Mouse (Mus musculus) small intestine, adult 2 months (tissue): ENCODE data around the gene Orai2. TPM values are rescaled to one million over a fixed set of nuclear protein-coding genes. Genes with fewer than 3 reads are reported as not detected.
"Not testable (repeated sequence)": the region's sequence is repeated elsewhere in the genome, so short reads cannot be mapped to it uniquely, and the experiment has no call there.

Experiments used
- H3K27ac ChIP-seq: fragments of 200-500 bp; 2 replicates; pipeline ENCODE4 v1.5.1; 2012; ENCODE audit warnings: low read depth, low read length, control low read depth, inconsistent platforms; ENCODE audit not compliant: insufficient read depth
- H3K27me3 ChIP-seq: fragments of 200-500 bp; 2 replicates; pipeline ENCODE4 v1.6.1; 2012; ENCODE audit warnings: mild to moderate bottlenecking, moderate library complexity, low read length, inconsistent platforms; ENCODE audit not compliant: control insufficient read depth, insufficient read depth
- H3K36me3 ChIP-seq: fragments of 200-500 bp; 2 replicates; pipeline ENCODE4 v1.6.1; 2012; ENCODE audit warnings: mild to moderate bottlenecking, low read length, control low read depth, inconsistent platforms; ENCODE audit not compliant: control insufficient read depth, insufficient read depth
- H3K4me1 ChIP-seq: fragments of 200-500 bp; 2 replicates; pipeline ENCODE4 v1.6.1; 2012; ENCODE audit warnings: low read length, inconsistent platforms, mixed read lengths; ENCODE audit not compliant: control insufficient read depth, insufficient read depth, insufficient read length
- H3K4me3 ChIP-seq: fragments of 200-500 bp; 2 replicates; pipeline ENCODE4 v1.5.1; 2012; ENCODE audit warnings: low read depth, mild to moderate bottlenecking, control low read depth, inconsistent platforms, low read length, moderate library complexity
- CTCF ChIP-seq: fragments of 200-500 bp; IDR thresholded peaks from 2 replicates; pipeline ENCODE4 v1.5.1; 2012; ENCODE audit warnings: low read depth, mild to moderate bottlenecking, control low read depth, inconsistent platforms, low read length, moderate library complexity, mixed read lengths; ENCODE audit not compliant: insufficient replicate concordance, insufficient read length; ENCODE audit errors: extremely low read depth
- POLR2A ChIP-seq: fragments of 200-500 bp; IDR thresholded peaks from 2 replicates; pipeline ENCODE4 v1.6.1; 2012; ENCODE audit warnings: low read depth, mild to moderate bottlenecking, control low read depth, inconsistent platforms, low read length, moderate library complexity
- WGBS: fragments of 180-500 bp; shearing (Covaris S2); methylation state at CpG from one replicate; pipeline ENCODE4 v1.1.7; 2018; 5-methylcytosine and 5-hydroxymethylcytosine counted together
- polyA plus RNA-seq: library from polyadenylated mRNA; depleted of rRNA; stranded (reverse); fragments of >200 nt; gene quantifications from 2 replicates; pipeline ENCODE4 v1.2.3, GENCODE M21; 2012

Orai2 gene
- polyA plus RNA-seq, 1 experiment, result 31.4 TPM

GRCm38 (mm10) chr5:136212716-136213115 is 42.2 kb upstream of the Orai2 start:
- Histone ChIP-seq H3K36me3 (no peaks in the 10 kb centered on the region), H3K4me1 (no peaks in the 10 kb centered on the region), H3K27me3 (no peaks in the 10 kb centered on the region), H3K4me3 (no peak overlapping the region), H3K27ac (no peak overlapping the region)
- no peak for TF ChIP-seq CTCF
- no peak for TF ChIP-seq POLR2A
- WGBS, result 83% methylated on average over 11 of the region's 11 CpGs

DNA sequence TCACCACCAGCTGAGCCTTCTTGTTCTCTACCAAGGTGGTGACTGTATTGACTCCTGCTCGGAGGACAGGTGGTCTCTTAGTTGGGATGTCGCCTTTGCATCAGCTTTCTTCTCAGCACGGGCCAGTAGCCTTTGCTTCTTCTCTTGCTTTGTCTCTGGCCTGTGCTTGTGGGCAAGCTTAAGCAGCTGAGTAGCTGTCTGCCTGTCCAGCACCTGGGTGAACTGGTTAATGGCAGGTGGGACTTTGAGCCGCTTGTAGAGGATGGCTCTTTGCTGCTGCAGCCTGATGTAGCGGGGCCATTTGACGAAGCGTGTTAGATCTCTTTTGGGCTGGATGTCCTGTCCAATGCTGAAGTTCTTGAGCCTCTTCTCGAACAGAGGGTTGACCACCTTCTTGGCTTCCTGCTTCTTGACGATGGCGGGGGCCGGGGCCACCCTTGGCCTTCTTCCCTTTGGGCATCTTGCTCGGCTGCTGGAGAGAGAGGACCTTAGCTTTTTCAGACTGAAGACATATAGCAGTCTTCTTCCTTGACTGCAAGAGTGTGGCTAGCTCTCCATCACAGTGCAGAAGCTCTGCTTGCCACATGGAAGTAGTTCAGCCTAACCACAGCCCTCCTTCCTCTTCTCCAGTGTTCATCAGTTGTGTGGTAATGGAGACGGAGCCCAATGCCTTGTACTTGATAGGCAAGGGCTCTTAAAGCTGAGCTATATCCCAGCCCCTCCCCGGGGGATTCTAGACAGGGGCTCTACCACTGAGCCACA is 41.0 kb upstream of the Orai2 start:
- not testable (repeated sequence) for H3K27ac ChIP-seq, H3K4me3 ChIP-seq, H3K36me3 ChIP-seq, H3K27me3 ChIP-seq, H3K4me1 ChIP-seq
- 89% methylated on average over 14 of the region's 14 CpGs for WGBS

DNA sequence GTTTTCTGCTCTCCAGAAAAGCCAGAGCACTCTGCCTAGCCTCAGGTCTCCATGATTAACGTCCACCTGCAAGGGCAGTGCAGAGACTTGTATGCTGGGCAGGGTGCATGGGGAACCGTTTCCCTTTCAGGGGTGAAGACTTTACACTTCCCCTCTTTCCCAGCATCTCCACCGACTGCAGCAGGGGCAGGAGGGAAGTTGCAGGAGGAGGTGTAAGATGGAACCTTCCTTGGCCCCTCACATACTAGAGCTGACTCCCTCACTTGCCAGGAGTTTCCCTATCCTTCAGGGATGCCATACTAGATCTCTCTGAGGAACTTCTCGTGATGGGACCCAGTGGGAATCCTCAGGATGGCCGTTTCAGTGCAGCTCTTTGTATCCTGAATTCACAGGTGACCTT is 40.0 kb upstream of the Orai2 start:
- Histone ChIP-seq H3K4me1 (no peaks in the 10 kb centered on the region), H3K27ac (no peak overlapping the region), H3K4me3 (no peak overlapping the region), H3K27me3 (no peaks in the 10 kb centered on the region), H3K36me3 (no peaks in the 10 kb centered on the region)
- 62% methylated on average over 5 of the region's 5 CpGs for WGBS
- TF ChIP-seq CTCF (no peak), POLR2A (no peak)

DNA sequence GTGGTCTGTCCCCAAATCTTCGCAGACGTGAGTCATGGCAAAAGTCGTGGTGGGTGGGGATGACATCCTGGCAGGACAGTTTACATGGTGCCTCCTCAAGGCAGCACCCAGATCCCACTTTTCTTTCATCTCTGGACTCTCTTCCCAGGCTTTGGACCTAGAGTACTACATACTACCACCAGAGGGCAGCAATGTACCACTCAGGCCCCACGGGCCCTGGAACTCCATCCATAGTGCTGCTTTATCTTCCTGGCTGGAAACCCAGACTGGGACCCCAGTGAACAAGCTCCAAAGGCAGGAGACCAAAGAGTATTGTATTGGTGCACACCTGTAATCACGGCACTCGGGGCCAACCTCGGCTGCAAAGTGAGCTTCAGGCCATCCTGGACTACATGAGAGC is 31.3 kb upstream of the Orai2 start:
- Histone ChIP-seq H3K4me3 (no peak overlapping the region), H3K4me1 (0 out of 2 replicates have a peak, but pooled peaks cover 8% of the 10 kb centered on the region), H3K27me3 (no peaks in the 10 kb centered on the region), H3K36me3 (peaks cover 2% of the 10 kb centered on the region; the same call in 1 of the 2 replicates), H3K27ac (no peak overlapping the region)
- WGBS, result 34% methylated on average over 7 of the region's 7 CpGs
- no peak for TF ChIP-seq POLR2A
- TF ChIP-seq CTCF, result peak; percentile 90; the same call in 1 of the 2 replicates

- TF ChIP-seq CTCF, result no peak
- TF ChIP-seq POLR2A, result no peak
- peaks cover 18% of the 10 kb centered on the region for H3K36me3 ChIP-seq
- 0 out of 2 replicates have a peak overlapping the region, but pooled peaks have one; percentile 18 for H3K27ac ChIP-seq
- H3K4me1 ChIP-seq, result 0 out of 2 replicates have a peak, but pooled peaks cover 8% of the 10 kb centered on the region
- WGBS, result 20% methylated on average over 11 of the region's 11 CpGs
- no peaks in the 10 kb centered on the region for H3K27me3 ChIP-seq
- H3K4me3 ChIP-seq, result peak overlapping the region; percentile 98; the same call in 1 of the 2 replicates
Measured at GRCm38 (mm10) chr5:136199526-136199925, 29.0 kb upstream of the Orai2 start.

GRCm38 (mm10) chr5:136198474-136199391 is 28.2 kb upstream of the Orai2 start, which contains the start of gene Prkrip1:
Gene Prkrip1 (minus strand): TSS chr5:136198963.
- H3K4me1 ChIP-seq, result 0 out of 2 replicates have a peak, but pooled peaks cover 8% of the 10 kb centered on the region
- H3K27me3 ChIP-seq, result no peaks in the 10 kb centered on the region
- no peak for TF ChIP-seq CTCF
- TF ChIP-seq POLR2A, result peak; percentile 36; the same call in 1 of the 2 replicates
- peak within 1 kb of the TSS; percentile 62 for H3K27ac ChIP-seq
- under 1% methylated on average over 62 of the region's 62 CpGs for WGBS
- H3K4me3 ChIP-seq, result peak within 1 kb of the TSS; percentile 98
- peaks cover 26% of the 10 kb centered on the region for H3K36me3 ChIP-seq

- Histone ChIP-seq H3K4me1 (no peaks in the 10 kb centered on the region), H3K27ac (no peak overlapping the region), H3K27me3 (no peaks in the 10 kb centered on the region), H3K4me3 (no peak overlapping the region), H3K36me3 (peaks cover 69% of the 10 kb centered on the region)
- TF ChIP-seq POLR2A, result no peak
- no peak for TF ChIP-seq CTCF
- 65% methylated on average over 7 of the region's 7 CpGs for WGBS
Measured at GRCm38 (mm10) chr5:136191870-136192269, 21.4 kb upstream of the Orai2 start.
